Mouse (Mus musculus) liver, postnatal 0 days (tissue): ENCODE data around the gene Fam83c. TPM values are rescaled to one million over a fixed set of nuclear protein-coding genes. Genes with fewer than 3 reads are reported as not detected.

Source experiments
- ATAC-seq: fragments of 200-750 bp; cut with Nextera tagmentation; 2 replicates; pipeline ENCODE4 v1.8.0; 2017; ENCODE audit warnings: mild to moderate bottlenecking, moderate library complexity
- DNase-seq: peaks from one replicate; pipeline ENCODE4 v3.0.0-alpha.2; 2016
- H3K27ac ChIP-seq: fragments of 300-500 bp; sonication (generic); 2 replicates; pipeline ENCODE4 v1.5.1; 2014; ENCODE audit warnings: antibody characterized with exemption, moderate library complexity, mild to moderate bottlenecking, low read depth
- H3K27me3 ChIP-seq: fragments of 300-500 bp; sonication (generic); 2 replicates; pipeline ENCODE4 v1.6.1; 2014; ENCODE audit warnings: low read length, control low read depth, mixed read lengths; ENCODE audit not compliant: insufficient read depth
- H3K36me3 ChIP-seq: fragments of 300-500 bp; sonication (generic); replicated peaks from 2 replicates; pipeline ENCODE4 v1.6.1; 2014; ENCODE audit warnings: mild to moderate bottlenecking, control low read depth, low read length, moderate library complexity, mixed read lengths; ENCODE audit not compliant: insufficient read depth
- H3K4me1 ChIP-seq: fragments of 300-500 bp; sonication (generic); 2 replicates; pipeline ENCODE4 v1.6.1; 2014; ENCODE audit warnings: antibody characterized with exemption, mild to moderate bottlenecking, control low read depth; ENCODE audit not compliant: insufficient read depth
- H3K4me2 ChIP-seq: fragments of 300-500 bp; sonication (generic); 2 replicates; pipeline ENCODE4 v1.6.1; 2014; ENCODE audit warnings: low read depth, mild to moderate bottlenecking, low read length, moderate library complexity, mixed read lengths
- H3K4me3 ChIP-seq: fragments of 300-500 bp; sonication (generic); 2 replicates; pipeline ENCODE4 v1.5.1; 2014; ENCODE audit warnings: low read depth, low read length
- H3K9ac ChIP-seq: fragments of 300-500 bp; sonication (generic); replicated peaks from 2 replicates; pipeline ENCODE4 v1.6.1; 2014; ENCODE audit warnings: mild to moderate bottlenecking, moderate library complexity
- H3K9me3 ChIP-seq: fragments of 300-500 bp; sonication (generic); 2 replicates; pipeline ENCODE4 v1.6.1; 2016; ENCODE audit warnings: mild to moderate bottlenecking, control low read depth, low read length, mixed read lengths
- CTCF ChIP-seq: sonication (generic); IDR thresholded peaks from 2 replicates; pipeline ENCODE4 v1.5.1; 2016; ENCODE audit warnings: antibody characterized with exemption, low read depth
- EP300 ChIP-seq: IDR thresholded peaks from 2 replicates; pipeline ENCODE4 v1.6.1; 2016; ENCODE audit warnings: antibody characterized with exemption, low read depth, mild to moderate bottlenecking
- WGBS: fragments of 180-500 bp; shearing (Covaris S2); extraction: QIAGEN DNeasy Blood & Tissue Kit; methylation state at CpG from one replicate; pipeline ENCODE4 v1.1.7; 2014; ENCODE audit not compliant: insufficient replicate concordance; 5-methylcytosine and 5-hydroxymethylcytosine counted together
- polyA plus RNA-seq: library from polyadenylated mRNA; unstranded; fragments of >200 nt; fragmentation: Nextera tagmentation; extraction: Ambion mirVana; gene quantifications from 2 replicates; pipeline ENCODE4 v1.2.1, GENCODE M21; 2015

The Fam83c gene
- polyA plus RNA-seq = 0.15 and 0.19 TPM in 2 replicates

- Histone ChIP-seq H3K9ac (no peak within 1 kb of the TSS), H3K27me3 (no peaks in the 10 kb centered on the region), H3K36me3 (no peaks in the 10 kb centered on the region), H3K4me3 (no peak within 1 kb of the TSS), H3K9me3 (no peaks in the 10 kb centered on the region), H3K4me2 (no peak within 1 kb of the TSS), H3K27ac (no peak within 1 kb of the TSS), H3K4me1 (no peaks in the 10 kb centered on the region)
- ATAC-seq (no peak), DNase-seq (no peak)
- no peak for TF ChIP-seq EP300
- no peak for TF ChIP-seq CTCF
- 64% methylated on average over 9 of the region's 9 CpGs for WGBS
Observed at GRCm38 (mm10) chr2:155834732-155835131, at the start of gene Fam83c. TSS of gene Fam83c (minus strand) at chr2:155834854.

DNA sequence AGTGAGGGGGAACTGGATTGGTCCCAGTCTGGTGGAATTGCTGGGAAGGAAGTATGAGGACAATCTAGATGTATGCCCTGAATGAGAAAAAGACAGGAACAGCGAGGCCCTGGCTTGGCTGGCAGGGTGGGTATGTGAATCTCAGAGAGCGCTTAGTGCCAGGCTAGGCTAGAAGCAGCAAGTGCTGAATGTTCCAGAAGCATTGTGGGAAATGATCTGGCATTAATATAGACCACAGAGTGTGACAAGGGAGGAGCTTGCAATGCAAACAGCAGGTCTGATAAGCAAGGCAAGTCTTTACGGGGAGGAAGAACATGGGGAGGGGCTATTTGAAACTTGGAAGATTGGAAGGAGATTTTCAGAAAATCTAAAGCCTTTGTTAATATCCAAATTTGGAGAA is 47.4 kb upstream of the Fam83c start:
- Histone ChIP-seq H3K36me3 (peaks cover 26% of the 10 kb centered on the region), H3K4me3 (no peak overlapping the region), H3K4me1 (no peaks in the 10 kb centered on the region), H3K9ac (no peak overlapping the region), H3K9me3 (no peaks in the 10 kb centered on the region), H3K27me3 (no peaks in the 10 kb centered on the region), H3K4me2 (no peak overlapping the region), H3K27ac (no peak overlapping the region)
- TF ChIP-seq EP300 = no peak
- TF ChIP-seq CTCF = no peak
- WGBS = 64% methylated on average over 3 of the region's 3 CpGs
- DNase-seq = no peak
- no peak for ATAC-seq

DNA sequence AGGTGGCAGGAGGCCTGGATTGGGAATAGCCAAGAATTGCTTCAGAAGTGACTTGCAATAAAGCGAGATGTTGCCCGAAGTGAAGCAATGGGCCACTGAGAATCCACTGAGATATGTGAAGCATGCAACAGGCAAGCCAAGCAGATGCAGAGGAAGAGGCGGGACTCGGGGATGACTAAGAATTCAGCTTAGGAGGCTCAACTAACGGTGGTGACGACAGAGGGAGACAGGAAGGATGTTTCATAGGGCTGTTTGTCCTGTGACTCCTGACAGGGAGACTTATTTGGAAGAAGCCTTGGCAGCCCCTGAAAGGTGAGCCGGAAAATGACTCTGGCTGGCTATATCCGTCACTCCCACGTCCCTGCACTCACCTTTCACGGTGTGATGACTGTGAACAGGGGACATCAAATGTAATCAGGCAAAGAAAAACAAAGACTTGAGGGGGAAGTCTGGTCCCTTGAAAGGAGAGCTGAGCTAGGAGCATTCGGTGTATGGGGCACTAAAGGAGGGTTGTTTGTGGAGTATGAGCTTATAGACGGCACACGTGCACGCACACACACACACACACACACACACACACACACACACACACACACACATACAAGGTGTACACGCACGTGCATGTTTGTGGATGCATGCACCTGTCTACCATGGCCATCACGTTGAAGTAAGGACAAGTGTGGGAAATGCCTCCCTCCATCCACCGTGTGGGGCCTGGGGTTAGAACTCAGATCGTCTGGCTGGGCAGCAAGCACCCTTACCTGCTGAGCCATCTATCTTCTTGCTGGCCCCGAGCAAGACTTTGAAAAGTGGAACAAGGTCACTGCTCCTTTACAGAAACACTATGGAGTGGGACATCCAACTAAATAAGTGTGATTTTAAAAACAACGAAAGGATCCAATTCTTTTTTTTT is 44.6 kb upstream of the Fam83c start:
- 0 out of 2 replicates have a peak overlapping the region, but pooled peaks have one; percentile 44 for H3K27ac ChIP-seq
- peak; percentile 29 for DNase-seq
- H3K4me3 ChIP-seq = no peak overlapping the region

DNA sequence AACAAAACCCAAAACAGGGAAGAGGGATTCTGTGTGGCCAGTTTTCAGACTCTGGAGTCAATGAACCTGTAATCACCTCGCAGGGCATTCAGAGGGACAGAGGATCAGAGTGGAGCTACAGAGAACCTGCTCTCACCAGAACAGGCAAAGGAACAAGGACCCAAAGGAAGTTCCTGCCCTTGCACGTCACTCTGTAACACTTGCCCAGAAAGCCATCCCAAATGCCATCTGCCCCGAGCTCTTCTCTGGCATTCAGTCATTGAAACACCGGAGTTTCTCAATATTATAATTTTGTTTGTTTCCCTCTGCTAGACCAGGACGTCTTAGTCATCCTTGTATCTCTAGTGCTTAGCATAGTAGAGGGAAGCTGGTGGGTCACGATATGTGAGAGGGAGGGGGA is 39.0 kb upstream of the Fam83c start:
- Histone ChIP-seq H3K9ac (no peak overlapping the region), H3K27me3 (no peaks in the 10 kb centered on the region), H3K4me2 (no peak overlapping the region), H3K27ac (no peak overlapping the region), H3K9me3 (no peaks in the 10 kb centered on the region), H3K4me1 (no peaks in the 10 kb centered on the region), H3K4me3 (no peak overlapping the region), H3K36me3 (peaks cover 16% of the 10 kb centered on the region; the same call in 1 of the 2 replicates)
- TF ChIP-seq EP300 (no peak), CTCF (no peak)
- ATAC-seq = no peak
- DNase-seq = no peak
- 72% methylated on average over 6 of the region's 6 CpGs for WGBS

More for the DNA sequence above, 44.6 kb upstream of the Fam83c start:
- Histone ChIP-seq H3K27me3 (no peaks in the 10 kb centered on the region), H3K9me3 (no peaks in the 10 kb centered on the region), H3K4me1 (no peaks in the 10 kb centered on the region), H3K36me3 (peaks cover 16% of the 10 kb centered on the region), H3K9ac (no peak overlapping the region), H3K4me2 (no peak overlapping the region)
- no peak for TF ChIP-seq EP300
- TF ChIP-seq CTCF = no peak
- peak; percentile 40 for ATAC-seq
- 75% methylated on average over 21 of the region's 21 CpGs for WGBS

DNA sequence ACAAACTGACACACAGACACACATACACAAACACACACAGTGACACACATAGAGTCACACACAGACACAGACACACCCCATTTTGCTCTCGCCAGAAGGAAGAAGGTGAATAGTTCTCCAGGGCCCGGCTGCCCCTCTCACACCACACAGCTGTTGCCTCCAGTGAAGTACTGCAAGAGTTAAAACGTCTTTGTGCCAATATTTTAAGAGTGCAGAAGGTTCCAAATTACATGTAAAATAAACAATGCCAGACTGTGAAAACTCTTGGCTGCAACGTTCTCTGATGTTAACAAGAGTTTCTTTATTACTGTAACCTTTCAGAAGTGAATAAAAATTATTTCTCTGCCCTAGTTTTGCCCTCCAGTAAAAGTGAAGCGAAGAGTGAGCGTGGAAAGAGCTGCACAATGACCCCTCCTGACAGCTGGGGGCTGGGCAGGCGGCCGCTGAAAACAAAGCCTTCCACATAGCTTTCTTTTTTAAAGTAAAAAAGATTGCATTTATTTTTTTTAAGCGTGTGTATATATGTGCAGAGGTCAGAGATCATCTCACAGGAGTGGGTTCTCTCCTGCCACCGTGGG is 38.4 kb upstream of the Fam83c start:
- ATAC-seq (no peak), DNase-seq (no peak)
- Histone ChIP-seq H3K36me3 (peaks cover 19% of the 10 kb centered on the region; the same call in 1 of the 2 replicates), H3K9me3 (no peaks in the 10 kb centered on the region), H3K4me2 (no peak overlapping the region), H3K4me1 (no peaks in the 10 kb centered on the region), H3K27ac (no peak overlapping the region), H3K9ac (no peak overlapping the region), H3K4me3 (no peak overlapping the region), H3K27me3 (no peaks in the 10 kb centered on the region)
- TF ChIP-seq EP300 (no peak), CTCF (no peak)
- 73% methylated on average over 10 of the region's 10 CpGs for WGBS

- no peak overlapping the region for H3K4me3 ChIP-seq
- no peaks in the 10 kb centered on the region for H3K27me3 ChIP-seq
- peaks cover 19% of the 10 kb centered on the region; the same call in 1 of the 2 replicates for H3K36me3 ChIP-seq
- DNase-seq = no peak
- 80% methylated on average over 8 of the region's 8 CpGs for WGBS
- no peak for ATAC-seq
- no peaks in the 10 kb centered on the region for H3K9me3 ChIP-seq
- TF ChIP-seq CTCF = no peak
- no peak for TF ChIP-seq EP300
- no peak overlapping the region for H3K9ac ChIP-seq
- H3K4me2 ChIP-seq = no peak overlapping the region
- H3K4me1 ChIP-seq = no peaks in the 10 kb centered on the region
- no peak overlapping the region for H3K27ac ChIP-seq
Observed at GRCm38 (mm10) chr2:155872486-155872885, 37.8 kb upstream of the Fam83c start.
